Mouse (Mus musculus): Measurements from ENCODE around the gene Utrn. TPM values are rescaled to one million over a fixed set of nuclear protein-coding genes. Genes with fewer than 3 reads are reported as not detected.

Gene Utrn
- total RNA-seq, 2 experiments from 2014 or later: 67.1 to 69.4 TPM

DNA sequence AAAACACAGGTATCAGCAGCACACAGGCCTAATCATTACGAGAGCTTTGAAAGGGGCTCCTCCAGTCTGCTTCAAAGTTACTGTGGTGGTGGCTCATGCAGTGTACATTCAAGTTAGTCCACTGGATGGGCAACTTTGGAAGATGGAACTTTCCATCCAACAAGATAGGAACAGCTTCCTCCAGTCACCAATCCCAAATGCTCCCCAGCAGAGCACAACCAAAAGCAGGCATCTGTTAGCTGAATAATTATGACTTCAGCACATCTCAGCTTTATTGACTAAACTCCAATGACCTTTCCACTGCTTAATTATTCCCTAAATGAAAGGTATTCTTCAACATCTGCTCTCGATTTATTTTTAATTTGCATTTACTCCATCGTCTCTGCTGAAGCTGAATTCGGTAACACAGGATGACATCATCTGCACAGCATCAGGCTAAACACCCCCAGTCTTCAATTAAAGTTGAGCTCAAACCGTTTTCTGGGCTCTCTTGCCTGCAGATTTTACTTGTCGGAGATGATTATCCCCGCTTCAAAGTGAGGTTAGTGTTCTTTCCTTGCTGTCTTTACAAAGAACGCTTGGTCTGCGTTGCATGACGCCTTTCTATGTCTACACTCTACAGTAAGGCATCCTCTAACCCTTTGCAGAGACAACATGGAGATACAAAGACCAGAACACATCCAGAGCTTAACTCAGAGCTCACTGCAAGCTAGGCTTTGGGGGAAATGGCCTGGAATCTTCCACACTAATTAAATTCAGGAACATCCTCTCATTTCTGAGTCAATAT, 20.6 kb downstream of the Utrn start:
- intact Hi-C loops (cut with DNase I): no loop called here
- no peak for DNase-seq (ENCODE audit: low spot score)

DNA sequence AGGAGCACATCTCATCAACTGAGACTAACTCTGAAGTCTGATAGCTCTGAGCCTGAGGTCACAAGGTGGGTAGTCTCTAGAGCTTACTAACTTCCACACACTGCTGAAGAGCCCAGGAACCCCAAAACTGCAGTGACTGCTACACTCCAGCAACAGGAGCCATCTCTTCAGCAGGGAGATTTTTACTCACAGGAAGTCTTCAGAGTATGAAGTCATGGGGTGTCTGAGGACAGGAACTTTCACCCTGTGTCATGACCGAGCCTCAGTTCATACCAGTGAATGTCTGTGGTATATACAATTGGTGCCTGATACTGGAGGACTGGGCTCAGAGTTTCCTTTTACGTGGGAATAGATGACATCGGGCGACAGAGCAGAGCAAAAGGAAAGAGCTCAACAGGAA, 26.6 kb downstream of the Utrn start:
- intact Hi-C loops (cut with DNase I): no loop called here

DNA sequence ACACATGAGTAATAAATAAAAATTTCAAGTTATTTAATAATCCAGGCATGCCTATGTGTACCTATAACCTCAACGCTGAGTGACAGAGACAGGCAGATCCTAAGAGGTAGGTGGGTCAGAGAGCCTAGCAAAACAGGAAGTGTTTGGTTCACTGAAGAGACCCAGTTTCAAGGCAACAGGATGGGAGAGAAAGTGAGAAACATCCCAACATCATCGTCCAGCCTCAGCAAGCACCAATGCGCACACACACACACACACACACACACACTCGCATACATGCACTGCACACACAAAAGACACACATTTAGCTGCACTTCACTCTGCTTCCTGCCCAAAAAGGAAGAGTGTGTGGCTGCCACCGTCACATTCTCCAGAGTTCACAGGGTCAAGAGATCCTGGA, 27.7 kb downstream of the Utrn start:
- no peak for DNase-seq (ENCODE audit: low spot score)
- intact Hi-C loops (cut with DNase I): no loop called here

More for the DNA sequence above, 26.6 kb downstream of the Utrn start:
- DNase-seq (ENCODE audit: low spot score): no peak

DNA sequence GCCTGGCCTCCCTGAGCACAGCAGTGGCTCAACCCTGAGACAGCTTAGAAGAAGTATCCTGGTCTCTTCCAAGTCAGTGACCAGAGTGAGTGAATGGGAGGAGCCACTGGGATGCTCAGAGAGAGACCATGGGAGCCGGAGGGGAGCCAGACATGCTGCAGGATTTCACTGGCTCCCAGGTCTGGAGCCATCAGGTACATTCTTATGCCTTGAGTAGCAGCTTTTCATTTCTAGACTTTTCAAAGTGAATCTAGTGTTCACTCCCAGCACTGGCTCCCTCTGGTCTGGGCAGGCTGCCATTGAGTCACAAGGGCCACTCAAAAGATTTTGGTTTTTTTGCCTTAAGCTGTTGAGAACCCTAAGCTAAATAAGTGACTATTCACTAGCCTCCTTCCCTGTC, 31.5 kb downstream of the Utrn start:
- DNase-seq (ENCODE audit: low spot score): no peak
- intact Hi-C loops (cut with DNase I): no loop called here

DNA sequence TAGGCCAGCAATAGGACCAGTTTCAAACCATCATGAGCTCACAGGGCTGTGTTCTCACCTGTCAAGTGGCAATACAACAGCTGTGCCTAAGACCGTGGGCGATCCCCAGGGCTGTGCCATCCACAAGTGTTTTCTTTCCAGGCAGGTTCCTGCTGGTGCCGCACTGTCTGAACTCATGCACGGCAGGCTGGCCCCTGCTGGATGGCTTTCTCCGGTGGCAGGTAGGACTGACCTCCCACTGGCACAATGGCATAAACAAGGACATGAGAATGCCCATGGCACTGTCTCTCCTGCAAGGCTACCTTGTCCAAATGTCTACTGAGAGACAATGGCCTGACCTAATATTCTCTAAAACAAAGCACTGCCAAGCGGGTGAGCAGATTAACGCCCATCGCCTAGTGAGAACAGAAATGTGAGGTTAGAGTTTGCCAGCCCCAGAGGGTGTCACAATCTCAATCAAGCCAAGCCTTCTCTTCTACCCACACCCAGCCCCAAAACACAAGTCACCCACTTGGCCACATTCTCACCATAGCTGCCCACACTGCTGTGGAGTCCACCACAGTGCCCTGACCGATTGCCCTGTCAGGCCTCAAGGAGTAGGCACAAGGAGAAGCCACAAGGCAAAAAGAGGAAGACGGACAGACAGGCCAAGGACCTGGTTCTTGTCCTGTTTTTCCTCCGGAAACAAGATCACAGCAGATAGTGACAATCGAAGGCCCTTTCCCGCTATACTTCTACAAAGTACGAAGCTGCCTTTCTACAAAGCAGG, 32.9 kb downstream of the Utrn start:
- DNase-seq (ENCODE audit: low spot score): no peak
- intact Hi-C loops (cut with DNase I): no loop called here

DNA sequence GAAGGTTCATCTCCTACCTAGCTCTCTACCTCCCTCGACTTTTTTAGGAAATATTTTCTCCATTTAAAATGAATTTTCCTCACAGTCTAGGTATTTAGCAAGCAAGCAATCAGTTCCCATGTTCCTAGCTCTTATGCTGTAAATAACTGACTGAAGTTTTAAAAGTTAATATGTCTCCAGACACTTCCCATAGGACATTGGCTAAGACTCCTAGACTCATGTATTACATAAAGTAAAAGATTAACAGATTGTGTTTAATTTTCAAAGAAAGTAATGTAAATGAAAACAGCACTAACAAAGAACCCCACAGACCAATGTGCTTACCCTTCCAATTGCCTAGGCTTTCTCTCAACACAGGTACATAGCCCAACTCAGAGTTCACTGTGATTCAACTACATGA, 35.0 kb downstream of the Utrn start:
- no peak for DNase-seq (ENCODE audit: low spot score)
- intact Hi-C loops (cut with DNase I): loop anchor here (5.0 kb wide), 1 partner anchor 33 kb away; the partner anchor contains the start of gene Utrn

DNA sequence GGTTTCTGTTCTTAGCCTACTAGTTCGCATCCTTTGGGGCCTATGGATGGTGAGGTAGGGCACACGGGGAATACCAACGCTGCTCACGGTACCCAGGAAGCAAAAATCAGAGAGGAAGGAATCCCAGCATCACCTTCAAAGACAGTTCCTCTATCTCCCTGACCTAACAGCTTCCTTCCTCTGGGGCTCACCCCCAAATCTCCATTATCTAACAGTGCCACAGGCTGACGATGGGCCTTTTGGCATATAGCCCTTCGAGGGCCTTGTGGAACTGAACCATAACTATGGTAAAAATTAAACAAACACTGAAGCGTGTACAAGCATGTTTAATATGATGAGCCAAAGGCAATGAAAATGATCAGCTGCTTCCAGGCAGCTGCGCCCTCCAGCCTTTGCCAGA, 37.0 kb downstream of the Utrn start:
- DNase-seq (ENCODE audit: low spot score): no peak
- intact Hi-C loops (cut with DNase I): loop anchor here (5.0 kb wide), 1 partner anchor 35 kb away; the partner anchor contains the start of gene Utrn

DNA sequence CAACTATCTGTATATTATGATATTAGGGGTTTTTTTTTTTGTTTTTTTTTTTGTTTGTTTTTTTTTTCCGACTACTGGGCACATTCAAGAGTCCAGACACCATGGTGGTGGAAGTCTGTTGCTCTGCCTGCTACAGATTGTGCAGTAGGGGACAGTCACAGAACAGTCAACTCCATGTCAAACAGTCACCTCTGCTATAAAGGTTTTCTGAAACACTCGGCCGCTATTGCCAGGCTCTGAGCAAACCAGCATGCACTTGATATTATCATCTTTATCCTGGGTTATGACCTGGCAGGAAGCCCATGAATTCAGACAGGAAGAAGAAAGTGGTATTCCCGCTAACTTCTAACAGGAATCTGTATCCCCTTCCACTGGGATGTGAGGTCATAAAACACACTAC, 41.4 kb downstream of the Utrn start:
- DNase-seq (ENCODE audit: low spot score): no peak
- intact Hi-C loops (cut with DNase I): no loop called here

DNA sequence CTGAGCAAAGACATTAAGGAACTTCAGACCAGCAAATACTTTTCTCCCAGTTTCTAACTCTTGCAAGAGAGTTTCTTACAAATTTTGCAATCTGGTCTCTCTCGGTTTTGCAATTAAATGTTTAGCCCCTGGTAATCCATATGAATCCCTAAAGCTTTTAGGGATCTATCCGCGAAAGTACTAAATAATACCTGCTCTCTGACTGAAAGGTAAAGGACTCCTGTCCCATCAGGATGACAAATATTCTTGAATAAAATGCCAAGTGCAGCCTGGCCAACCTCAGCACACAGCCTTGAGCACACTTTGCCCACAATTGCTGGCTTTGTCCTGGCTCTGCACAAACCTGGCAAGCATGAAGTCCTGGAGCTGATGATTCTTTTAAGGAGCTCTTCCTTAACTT, 41.9 kb downstream of the Utrn start:
- DNase-seq (ENCODE audit: low spot score): no peak
- intact Hi-C loops (cut with DNase I): no loop called here

DNA sequence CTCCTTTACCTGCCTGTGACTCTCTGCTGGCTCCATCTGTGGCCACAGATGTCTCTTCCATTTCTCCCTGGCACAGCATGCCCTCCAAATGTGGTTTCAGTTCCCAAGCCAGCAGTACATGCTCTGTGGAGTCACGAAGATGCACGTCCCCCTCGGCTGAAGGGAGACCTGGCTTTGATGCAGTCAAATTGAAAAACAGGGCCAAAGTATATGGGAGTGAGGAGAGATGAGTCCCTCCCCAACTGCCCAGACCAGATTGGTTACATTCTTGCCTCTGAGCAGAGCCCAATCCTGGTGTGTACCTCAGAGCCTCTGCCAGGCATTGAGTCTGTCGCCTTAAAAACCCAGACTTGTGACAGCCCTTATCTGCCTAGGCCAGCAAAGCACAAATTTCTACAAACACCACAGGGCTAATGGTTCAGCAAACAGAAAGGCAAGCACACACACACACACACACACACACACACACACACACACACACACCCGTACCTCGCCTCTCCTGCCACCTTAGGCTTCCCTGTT, 42.3 kb downstream of the Utrn start:
- intact Hi-C loops (cut with DNase I): no loop called here

DNA sequence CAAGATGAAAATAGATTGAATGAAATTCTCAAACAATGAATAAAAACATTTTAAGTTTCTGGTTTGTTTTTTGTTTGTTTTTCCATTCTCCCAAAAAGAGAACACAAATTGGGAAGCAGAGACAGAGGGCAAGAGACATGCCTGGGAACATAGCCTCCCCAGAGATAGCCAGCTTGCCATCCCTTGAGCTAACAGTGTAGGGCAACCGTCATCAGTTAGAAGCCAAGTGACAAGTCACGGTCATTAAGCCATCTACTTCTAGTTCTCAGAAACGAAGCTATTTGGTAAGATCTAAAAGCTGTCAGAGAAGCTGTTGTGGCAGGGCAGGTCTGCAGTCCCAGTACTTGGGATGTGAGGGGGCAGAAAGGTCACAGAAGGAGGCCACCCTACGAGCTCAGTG, 44.8 kb downstream of the Utrn start:
- intact Hi-C loops (cut with DNase I): no loop called here
- DNase-seq (ENCODE audit: low spot score): no peak

More for the DNA sequence above, 42.3 kb downstream of the Utrn start:
- no peak for DNase-seq (ENCODE audit: low spot score)

DNA sequence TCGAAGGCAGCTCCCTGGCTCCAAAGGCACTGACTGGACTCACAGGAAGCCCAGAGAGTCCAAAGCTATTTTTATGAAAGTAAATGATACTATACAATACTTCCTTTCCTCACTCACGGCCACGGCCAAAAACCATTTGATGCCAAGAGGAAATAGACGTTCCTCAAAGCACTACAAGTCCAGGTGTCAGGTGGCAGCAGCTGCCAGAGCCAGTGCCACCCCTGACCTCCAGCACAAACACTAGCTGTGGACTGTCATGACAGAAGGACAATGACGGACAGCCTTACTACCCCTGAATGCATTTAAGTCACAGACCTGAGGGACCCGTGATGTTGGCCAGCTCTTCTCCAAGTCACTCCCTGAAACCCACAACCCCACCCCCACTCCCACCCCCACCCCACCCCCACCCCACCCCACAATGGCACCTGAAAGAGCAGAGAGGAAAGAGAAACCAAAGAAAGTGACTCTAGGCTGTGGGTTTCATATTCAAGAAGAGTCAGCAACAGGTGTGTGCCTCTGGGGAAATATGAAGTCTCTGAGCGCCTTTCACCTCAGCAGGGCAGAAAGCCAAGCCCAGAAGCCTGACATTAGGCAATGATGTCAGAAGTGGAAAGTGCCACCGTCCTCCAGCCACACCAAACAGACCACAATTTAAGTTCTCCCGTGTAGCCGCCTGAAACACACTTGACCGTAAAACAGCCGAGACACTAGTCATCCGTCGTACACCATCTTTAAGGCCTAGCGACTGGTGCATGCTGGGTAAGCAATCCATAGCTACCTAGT, 45.5 kb downstream of the Utrn start:
- intact Hi-C loops (cut with DNase I): no loop called here
- DNase-seq (ENCODE audit: low spot score): no peak

DNA sequence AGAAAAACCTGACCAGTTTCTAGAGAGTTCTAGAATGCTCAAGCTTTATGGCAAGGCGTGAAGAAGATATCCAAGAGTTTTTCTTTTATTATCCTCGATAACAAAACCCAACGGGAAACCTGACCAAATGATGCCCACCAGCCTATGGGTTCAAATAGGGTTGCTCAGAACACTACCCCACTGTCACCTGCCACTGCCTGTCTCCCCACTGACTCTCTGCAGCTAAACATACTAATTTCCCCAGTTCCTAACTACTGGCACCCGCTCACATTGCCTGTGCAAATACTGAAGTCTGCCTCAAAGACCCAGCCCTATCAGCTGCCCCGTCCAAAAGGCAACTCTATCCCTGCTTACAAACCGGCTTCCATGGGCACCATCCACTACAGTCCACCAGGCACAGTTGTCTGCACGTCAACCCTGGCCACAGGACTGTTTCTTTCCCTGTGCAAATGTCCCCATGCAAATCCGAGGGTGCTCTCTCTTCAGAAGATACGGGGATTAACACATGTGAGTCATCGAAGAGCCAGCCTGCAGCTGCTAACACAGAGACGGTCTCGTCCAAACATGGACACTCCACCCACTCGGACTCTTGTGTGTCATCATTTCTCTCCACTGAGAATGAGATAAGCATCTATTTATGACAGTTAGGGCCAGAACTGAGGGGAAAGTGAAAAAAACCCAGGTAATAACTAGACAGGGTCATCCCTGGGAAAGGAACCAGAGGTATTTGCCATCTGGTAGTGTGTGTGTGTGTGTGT, 48.0 kb downstream of the Utrn start:
- intact Hi-C loops (cut with DNase I): no loop called here
- DNase-seq (ENCODE audit: low spot score): no peak

DNA sequence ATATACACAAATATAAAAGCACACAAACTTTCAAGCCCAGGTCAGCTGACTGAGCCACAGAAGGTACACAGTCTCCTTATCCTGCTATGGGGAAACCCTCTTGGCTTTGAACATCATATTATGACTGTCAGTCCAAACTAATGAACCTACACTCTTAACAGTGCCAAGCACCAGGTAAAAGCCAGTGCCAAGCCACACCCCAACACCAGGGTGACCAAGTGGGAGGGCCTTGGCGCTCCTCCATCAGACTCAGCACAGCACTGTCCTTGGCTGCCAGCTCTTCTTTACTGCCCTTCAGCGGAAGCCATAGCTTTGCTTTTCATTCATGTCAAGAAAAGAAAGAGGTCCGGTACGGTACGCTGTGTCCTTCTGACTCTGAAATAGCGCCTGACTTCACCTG, 51.8 kb downstream of the Utrn start:
- intact Hi-C loops (cut with DNase I): loop anchor here (5.0 kb wide), 2 partner anchors 40 to 100 kb away; no protein-coding TSS in a partner anchor
- DNase-seq (ENCODE audit: low spot score): peak; percentile 30

DNA sequence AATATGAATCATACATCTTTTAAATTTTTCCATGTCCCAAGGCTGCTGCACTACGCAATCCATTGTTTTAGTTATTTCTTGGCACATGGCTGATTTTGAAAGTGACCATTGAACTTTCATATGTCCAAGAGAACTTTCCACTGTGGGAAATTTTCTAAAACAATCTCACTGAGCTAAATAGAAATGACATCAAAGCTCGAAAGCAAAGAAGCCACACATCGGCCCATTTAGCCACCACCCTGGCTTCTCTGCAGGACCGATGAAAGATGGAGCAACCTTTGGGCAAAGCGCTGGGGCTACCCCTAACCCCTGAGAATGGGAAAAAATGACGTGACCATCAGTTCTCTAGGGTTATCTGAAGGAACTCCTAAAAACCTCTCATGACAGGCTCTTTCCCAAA, 52.6 kb downstream of the Utrn start:
- DNase-seq (ENCODE audit: low spot score): no peak
- intact Hi-C loops (cut with DNase I): loop anchor here (5.0 kb wide), 2 partner anchors 39 to 101 kb away; no protein-coding TSS in a partner anchor

DNA sequence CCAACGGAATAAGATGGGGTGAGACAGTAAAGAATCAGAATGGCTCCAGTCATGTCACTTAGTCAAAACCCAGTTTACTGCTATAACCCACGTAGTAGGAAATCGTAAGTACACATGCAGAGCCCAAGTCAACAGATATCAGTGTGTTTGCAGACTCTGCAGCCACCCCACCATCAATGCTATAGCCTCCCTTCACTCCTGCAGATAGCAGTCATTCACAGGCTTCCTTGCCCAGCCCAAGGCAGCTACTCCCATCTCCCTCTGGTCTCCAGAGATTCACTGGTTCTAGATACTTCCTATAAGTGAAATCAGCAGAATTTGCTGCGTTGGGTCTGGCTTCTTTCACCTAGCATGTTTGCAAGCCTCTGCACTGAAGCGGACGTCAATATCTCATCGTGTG, 54.8 kb downstream of the Utrn start:
- no peak for DNase-seq (ENCODE audit: low spot score)
- intact Hi-C loops (cut with DNase I): no loop called here

DNA sequence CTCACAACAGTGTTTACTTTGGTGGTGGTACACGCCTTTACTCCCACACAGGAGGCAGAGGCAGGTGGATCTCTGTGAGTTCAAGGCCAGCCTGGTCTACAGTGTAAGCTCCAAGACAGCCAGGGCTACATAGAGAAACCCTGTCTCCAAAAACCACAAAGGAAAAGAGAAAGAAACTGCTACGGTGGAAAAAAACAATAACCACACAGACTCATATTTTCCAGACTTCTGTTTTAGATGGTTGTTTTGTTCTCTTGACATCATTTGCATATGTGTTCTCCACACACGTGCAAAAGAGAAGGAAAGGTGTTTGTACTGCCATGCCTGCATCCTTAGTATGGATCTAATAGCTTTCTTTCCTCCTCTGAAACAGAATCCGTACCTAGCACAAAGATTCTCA, 55.3 kb downstream of the Utrn start:
- intact Hi-C loops (cut with DNase I): loop anchor here (2.0 kb wide), 1 partner anchor 55 kb away; the partner anchor contains the start of gene Utrn
- DNase-seq (ENCODE audit: low spot score): no peak

DNA sequence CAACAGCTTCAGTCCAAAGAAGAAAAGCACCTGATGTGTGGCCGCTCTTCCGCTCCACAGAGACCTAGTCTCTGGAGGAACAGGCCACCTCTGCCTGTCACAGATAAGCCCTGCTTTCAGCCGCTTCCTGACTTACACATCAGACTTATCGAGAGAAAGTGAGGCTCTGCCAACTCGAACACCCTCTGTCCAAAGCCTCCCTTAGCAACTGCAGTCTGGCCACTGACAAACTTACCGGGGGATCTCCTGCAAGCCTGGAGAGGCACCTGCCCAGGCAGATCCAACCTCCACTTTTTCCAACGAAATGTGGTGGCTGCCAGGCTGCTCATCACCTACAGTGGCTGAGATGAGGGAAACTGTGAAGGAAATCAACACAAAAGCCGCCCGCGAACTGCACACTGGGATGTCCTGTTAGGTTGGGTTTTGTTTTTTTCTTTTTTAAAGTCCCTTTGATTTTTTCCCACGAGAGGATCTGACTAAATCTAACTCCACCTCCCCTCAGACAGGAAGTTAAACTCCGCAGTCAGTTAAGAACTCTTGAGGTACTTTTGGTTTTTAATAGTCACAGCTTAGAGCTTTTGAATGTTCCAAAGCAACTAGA, 55.9 kb downstream of the Utrn start:
- DNase-seq (ENCODE audit: low spot score): peak; percentile 26
- intact Hi-C loops (cut with DNase I): loop anchor here (2.0 kb wide), 1 partner anchor 55 kb away; the partner anchor contains the start of gene Utrn

DNA sequence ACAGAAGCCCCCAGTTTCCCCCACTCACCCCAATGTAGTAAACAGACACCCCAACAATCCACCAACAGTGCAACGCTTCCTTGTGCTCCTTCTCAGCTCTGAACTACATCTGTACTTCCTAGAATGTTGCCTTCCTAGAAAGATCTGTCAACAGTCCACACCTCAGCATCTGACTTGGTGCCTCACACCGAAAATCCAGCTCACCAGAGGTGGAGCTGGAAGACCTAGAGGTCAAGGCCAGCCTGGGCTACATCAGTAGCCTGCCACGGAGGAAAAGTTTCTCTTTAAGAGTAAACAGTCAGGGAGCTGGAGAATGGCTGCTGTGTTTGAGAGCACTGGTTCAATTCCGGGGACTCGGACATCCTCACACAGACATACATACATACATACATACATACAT, 56.5 kb downstream of the Utrn start:
- intact Hi-C loops (cut with DNase I): loop anchor here (2.0 kb wide), 1 partner anchor 56 kb away; the partner anchor contains the start of gene Utrn
- DNase-seq (ENCODE audit: low spot score): no peak

All from heart, postnatal 25 days (tissue).